Mouse (Mus musculus) testis, adult 2 months (tissue): Measurements from ENCODE around the gene Cars2. TPM values are rescaled to one million over a fixed set of nuclear protein-coding genes. Genes with fewer than 3 reads are reported as not detected.

ENCODE experiments used
- H3K27ac ChIP-seq: fragments of 200-500 bp; 2 replicates; pipeline ENCODE4 v1.5.1; 2012; ENCODE audit warnings: low read depth, low read length; ENCODE audit not compliant: control insufficient read depth, insufficient read depth
- H3K27me3 ChIP-seq: fragments of 200-500 bp; 2 replicates; pipeline ENCODE4 v1.6.1; 2012; ENCODE audit warnings: mild to moderate bottlenecking, low read length, moderate library complexity; ENCODE audit not compliant: control insufficient read depth, insufficient read depth
- H3K36me3 ChIP-seq: fragments of 200-500 bp; 2 replicates; pipeline ENCODE4 v1.6.1; 2012; ENCODE audit warnings: mild to moderate bottlenecking, low read length; ENCODE audit not compliant: control insufficient read depth, insufficient read depth
- H3K4me1 ChIP-seq: fragments of 200-500 bp; 2 replicates; pipeline ENCODE4 v1.6.1; 2012; ENCODE audit warnings: low read length; ENCODE audit not compliant: control insufficient read depth, insufficient read depth
- H3K4me3 ChIP-seq: fragments of 200-500 bp; 2 replicates; pipeline ENCODE4 v1.5.1; 2012; ENCODE audit warnings: low read depth, mild to moderate bottlenecking, low read length, moderate library complexity, mixed read lengths; ENCODE audit not compliant: control insufficient read depth
- CTCF ChIP-seq: fragments of 200-500 bp; IDR thresholded peaks from 2 replicates; pipeline ENCODE4 v1.5.1; 2012; ENCODE audit warnings: low read depth, mild to moderate bottlenecking, inconsistent platforms, low read length, moderate library complexity; ENCODE audit not compliant: control insufficient read depth, insufficient read depth, insufficient replicate concordance
- POLR2A ChIP-seq: fragments of 200-500 bp; IDR thresholded peaks from 2 replicates; pipeline ENCODE4 v1.6.1; 2012; ENCODE audit warnings: low read depth, mild to moderate bottlenecking, inconsistent platforms, low read length, moderate library complexity; ENCODE audit not compliant: control insufficient read depth
- polyA plus RNA-seq: library from polyadenylated mRNA; depleted of rRNA; stranded (reverse); fragments of >200 nt; gene quantifications from 2 replicates; pipeline ENCODE4 v1.2.3, GENCODE M21; 2012

Gene Cars2
- polyA plus RNA-seq, 1 experiment, result 21.5 TPM

DNA sequence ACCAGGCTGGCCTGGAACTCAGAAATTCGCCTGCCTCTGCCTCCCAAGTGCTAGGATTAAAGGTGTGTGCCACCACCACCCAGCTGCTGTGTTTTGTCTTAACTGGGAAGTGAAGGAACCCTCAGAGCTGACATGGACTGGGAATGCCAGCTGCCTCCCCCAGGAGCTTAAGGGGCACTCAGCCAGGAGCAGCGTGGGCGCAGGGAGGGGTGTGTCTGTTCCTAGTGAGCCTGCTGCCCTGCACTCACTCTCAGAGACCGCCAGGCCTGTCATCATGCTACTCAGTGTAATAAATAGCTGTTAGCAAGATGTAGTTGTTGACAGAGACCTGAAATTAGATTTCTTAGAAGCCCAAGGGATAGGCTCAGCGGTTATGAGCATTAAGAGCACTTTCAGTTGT lies 39.6 kb downstream of the Cars2 start:
- Histone ChIP-seq H3K27ac (no peak overlapping the region), H3K27me3 (no peaks in the 10 kb centered on the region), H3K4me3 (no peak overlapping the region), H3K36me3 (no peaks in the 10 kb centered on the region; the same call in 1 of the 2 replicates), H3K4me1 (no peaks in the 10 kb centered on the region)
- no peak for TF ChIP-seq CTCF
- no peak for TF ChIP-seq POLR2A

DNA sequence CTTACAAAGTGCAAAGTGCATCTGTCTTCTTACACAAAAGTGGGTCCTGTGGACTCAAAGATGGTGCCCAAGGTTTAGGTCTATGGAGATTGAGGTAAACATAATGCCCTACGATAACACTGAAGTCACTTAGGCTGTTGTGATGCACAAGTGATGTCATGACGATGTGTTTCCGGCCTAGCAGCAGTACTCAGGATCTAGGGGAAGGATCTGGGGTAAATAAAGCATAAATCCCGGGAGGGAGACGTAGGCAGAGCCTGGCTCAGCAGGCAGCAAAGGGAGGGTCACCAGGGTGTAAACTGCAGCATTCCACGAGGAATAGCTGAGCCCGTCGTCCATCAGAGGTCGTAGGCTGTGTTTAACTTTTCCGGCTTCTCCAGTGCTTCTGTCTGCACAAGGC lies 41.7 kb downstream of the Cars2 start:
- H3K27ac ChIP-seq, result no peak overlapping the region
- H3K4me3 ChIP-seq, result no peak overlapping the region
- TF ChIP-seq CTCF (no peak), POLR2A (no peak)
- no peaks in the 10 kb centered on the region for H3K4me1 ChIP-seq
- no peaks in the 10 kb centered on the region for H3K27me3 ChIP-seq
- no peaks in the 10 kb centered on the region; the same call in 1 of the 2 replicates for H3K36me3 ChIP-seq

- H3K27ac ChIP-seq, result no peak overlapping the region
- TF ChIP-seq POLR2A (no peak), CTCF (peak; percentile 41; the same call in 1 of the 2 replicates)
- no peak overlapping the region for H3K4me3 ChIP-seq
- no peaks in the 10 kb centered on the region for H3K27me3 ChIP-seq
- H3K36me3 ChIP-seq, result no peaks in the 10 kb centered on the region
- H3K4me1 ChIP-seq, result no peaks in the 10 kb centered on the region
Measured at GRCm38 (mm10) chr8:11506802-11507201, 43.8 kb downstream of the Cars2 start.

GRCm38 (mm10) chr8:11506074-11506473 lies 44.5 kb downstream of the Cars2 start:
- H3K4me1 ChIP-seq, result no peaks in the 10 kb centered on the region
- TF ChIP-seq POLR2A (no peak), CTCF (no peak)
- H3K27ac ChIP-seq, result no peak overlapping the region
- no peaks in the 10 kb centered on the region for H3K27me3 ChIP-seq
- H3K4me3 ChIP-seq, result no peak overlapping the region
- no peaks in the 10 kb centered on the region for H3K36me3 ChIP-seq

DNA sequence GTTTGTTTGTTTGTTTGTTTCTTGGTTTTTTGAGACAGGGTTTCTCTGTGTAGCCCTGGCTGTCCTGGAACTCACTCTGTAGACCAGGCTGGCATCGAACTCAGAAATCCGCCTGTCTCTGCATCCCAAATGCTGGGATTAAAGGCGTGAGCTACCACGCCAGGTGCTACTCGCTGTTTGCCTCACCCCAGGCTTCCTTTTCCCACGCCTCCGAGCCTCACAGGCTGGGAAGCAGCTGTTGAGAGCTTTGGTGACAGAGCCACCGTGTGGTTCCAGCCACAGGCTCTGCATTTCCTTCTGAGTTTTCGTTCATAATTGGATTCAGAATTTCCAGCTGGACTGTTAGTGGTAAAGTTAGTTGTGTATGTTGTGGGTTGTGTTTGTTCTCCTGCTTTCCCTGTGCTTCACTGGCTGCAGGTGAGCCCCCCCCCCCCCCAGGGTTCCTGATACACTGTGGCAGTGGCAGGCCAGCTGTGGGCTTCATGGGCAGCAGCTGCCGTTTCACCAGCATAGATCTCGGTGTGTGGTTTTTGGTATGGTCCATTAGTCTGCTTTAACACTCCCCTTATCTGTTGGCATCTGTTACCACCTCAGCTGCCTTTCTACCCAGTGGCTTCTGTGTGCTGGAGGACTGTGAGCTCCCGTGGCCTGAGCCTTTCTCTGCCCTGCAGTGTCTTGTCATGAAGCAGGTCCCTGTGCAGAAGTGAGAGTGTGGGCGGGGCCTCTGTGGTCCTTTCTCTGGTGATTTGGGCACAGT lies 46.9 kb downstream of the Cars2 start:
- Histone ChIP-seq H3K4me1 (peaks cover 2% of the 10 kb centered on the region), H3K27ac (no peak overlapping the region), H3K4me3 (no peak overlapping the region), H3K27me3 (no peaks in the 10 kb centered on the region), H3K36me3 (no peaks in the 10 kb centered on the region)
- no peak for TF ChIP-seq CTCF
- TF ChIP-seq POLR2A, result no peak

DNA sequence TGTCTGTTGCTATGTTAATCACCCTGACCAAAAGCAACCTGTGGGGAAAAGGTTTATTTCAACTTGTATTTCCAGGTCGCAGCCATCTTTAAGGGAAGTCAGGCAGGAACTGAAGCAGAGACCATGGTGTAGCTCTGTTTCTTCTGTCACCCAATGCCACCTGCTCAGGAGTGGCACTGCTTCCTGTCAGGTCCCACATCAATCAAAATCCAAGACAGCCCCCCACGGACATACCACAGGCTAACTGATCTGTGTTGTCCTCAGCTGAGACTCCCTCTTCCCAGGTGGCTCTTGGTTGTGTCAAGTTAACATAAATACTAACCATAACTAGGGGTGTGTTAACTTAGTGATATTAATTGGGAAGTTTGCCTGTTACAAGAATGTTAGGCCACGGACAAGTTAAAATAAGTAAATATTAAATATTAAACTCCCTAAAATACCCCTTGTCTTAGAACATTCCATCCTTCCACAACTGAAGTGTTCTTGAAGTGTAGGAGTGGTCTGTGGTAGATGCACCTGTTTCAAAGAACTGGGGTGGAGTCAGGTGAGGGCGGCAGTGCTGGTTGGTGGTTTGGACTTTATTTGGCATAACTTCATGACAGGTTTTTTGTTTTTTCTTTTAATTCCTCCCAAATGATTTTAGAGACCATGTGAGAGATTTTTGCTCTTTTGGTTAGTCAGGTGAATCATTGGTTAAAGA lies 51.6 kb downstream of the Cars2 start:
- H3K36me3 ChIP-seq, result no peaks in the 10 kb centered on the region
- peaks cover 4% of the 10 kb centered on the region for H3K4me1 ChIP-seq
- no peaks in the 10 kb centered on the region for H3K27me3 ChIP-seq
- H3K27ac ChIP-seq, result no peak overlapping the region
- no peak for TF ChIP-seq POLR2A
- no peak for TF ChIP-seq CTCF
- no peak overlapping the region for H3K4me3 ChIP-seq

GRCm38 (mm10) chr8:11498281-11498680 lies 52.3 kb downstream of the Cars2 start:
- Histone ChIP-seq H3K4me1 (peaks cover 4% of the 10 kb centered on the region), H3K27me3 (no peaks in the 10 kb centered on the region), H3K27ac (no peak overlapping the region), H3K4me3 (peak overlapping the region; percentile 45), H3K36me3 (no peaks in the 10 kb centered on the region)
- no peak for TF ChIP-seq POLR2A
- TF ChIP-seq CTCF, result no peak
